Mouse (Mus musculus) A20 (cell line): ENCODE results near the gene Wdtc1.

Experiments used
- DNase-seq: peaks from one replicate; pipeline ENCODE4 v3.0.0-alpha.2; 2011; ENCODE audit warnings: low read depth, low spot score

Gene Wdtc1

GRCm38 (mm10) chr4:133253412-133253811, 99.9 kb downstream of the Wdtc1 start:
- no peak for DNase-seq

GRCm38 (mm10) chr4:133252089-133252488, 101.2 kb downstream of the Wdtc1 start:
- DNase-seq, result no peak

- no peak for DNase-seq
Measured at GRCm38 (mm10) chr4:133251214-133251613, 102.1 kb downstream of the Wdtc1 start.

GRCm38 (mm10) chr4:133250609-133251008, 102.7 kb downstream of the Wdtc1 start:
- DNase-seq, result peak; percentile 66

- DNase-seq, result no peak
Measured at GRCm38 (mm10) chr4:133247806-133248449, 105.4 kb downstream of the Wdtc1 start.

- no peak for DNase-seq
Measured at GRCm38 (mm10) chr4:133247072-133247471, 106.2 kb downstream of the Wdtc1 start.

GRCm38 (mm10) chr4:133244289-133244688, 109.0 kb downstream of the Wdtc1 start:
- DNase-seq, result no peak

- DNase-seq, result no peak
Measured at GRCm38 (mm10) chr4:133243538-133243937, 109.7 kb downstream of the Wdtc1 start.

- no peak for DNase-seq
Measured at GRCm38 (mm10) chr4:133242710-133243109, 110.6 kb downstream of the Wdtc1 start.
